Comparison of ENCODE assay signal across 10 mouse cellular contexts in the genomic region with DNA sequence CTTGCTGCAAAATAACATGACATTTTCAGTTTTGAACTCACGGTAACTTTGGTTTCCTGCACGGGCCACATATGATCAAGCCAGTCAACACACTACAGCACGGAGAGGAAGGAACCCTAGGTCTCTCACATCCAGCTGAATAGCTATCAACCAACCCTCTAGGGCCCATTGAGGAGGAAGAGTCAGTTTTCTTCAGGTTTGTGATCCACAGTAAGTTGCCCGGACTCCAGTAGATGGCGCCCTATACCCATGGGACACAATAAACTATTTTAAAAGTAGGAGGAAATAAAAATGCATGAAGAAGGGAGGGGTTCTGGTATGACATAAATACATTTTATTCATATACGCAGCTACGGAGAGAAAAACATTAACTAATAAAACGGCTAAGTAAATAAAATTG. TPM values are rescaled to one million over a fixed set of nuclear protein-coding genes. Genes with fewer than 3 reads are reported as not detected.
DNase-seq lines count a peak whose midpoint lies in the region; ATAC-seq and TF ChIP-seq lines count a peak whose summit lies in the region.
"Had no signal": no experiment of that assay in that cellular context is flagged by ENCODE, and none has a peak within 500 bp of the region (broad histone marks: within the 10 kb centered on the region; RNA-seq: fewer than 3 reads in every experiment).

No protein-coding gene starts in this region.

- no peaks in the 10 kb centered on the region for H3K9me3 ChIP-seq in kidney, postnatal 0 days (replicated peaks; ENCODE audit: low read length)
- H3K9me3 ChIP-seq: limb, embryonic 12.5 days; stomach, embryonic 15.5 days had no signal

- 20% methylated on average over 8 of the region's 8 CpGs for WGBS in bone marrow, adult 2 months
- 55% methylated on average over 8 of the region's 8 CpGs for WGBS in kidney, postnatal 0 days

- TF ChIP-seq POLR2A in bone marrow, adult 2 months (IDR thresholded peaks at IDR 0.05; ENCODE audit: borderline replicate concordance, control insufficient read depth, low read depth, low read length): no peak

- no peak for ATAC-seq in kidney, postnatal 0 days (replicated peaks; ENCODE audit: low FRiP score, low read depth)
- 0 out of 2 replicates have a peak, but pooled peaks have one; percentile 43 for ATAC-seq in monocyte, adult 5-6 weeks (replicated peaks; ENCODE audit: insufficient number of reproducible peaks, low FRiP score, low TSS enrichment, poor library complexity, severe bottlenecking)
- ATAC-seq in activated CD4-positive, CD25-positive, alpha-beta regulatory T cell, adult 4 months: no peak

- peaks cover 1% of the 10 kb centered on the region; the same call in 1 of the 2 replicates for H3K4me1 ChIP-seq in bone marrow, adult 2 months (ENCODE audit: control insufficient read depth, insufficient read depth, low read length)
- no peaks in the 10 kb centered on the region for H3K4me1 ChIP-seq in kidney, postnatal 0 days (replicated peaks; ENCODE audit: insufficient read depth, low read length)
- H3K4me1 ChIP-seq: limb, embryonic 12.5 days; stomach, embryonic 15.5 days had no signal

- H3K4me2 ChIP-seq in kidney, postnatal 0 days (ENCODE audit: low read length): no peak overlapping the region
- H3K4me2 ChIP-seq: limb, embryonic 12.5 days; stomach, embryonic 15.5 days had no signal

- no peak overlapping the region for H3K4me3 ChIP-seq in bone marrow, adult 2 months (replicated peaks; ENCODE audit: control insufficient read depth, low read depth, low read length)
- no peak overlapping the region for H3K4me3 ChIP-seq in kidney, postnatal 0 days (replicated peaks; ENCODE audit: low read depth, low read length)
- H3K4me3 ChIP-seq: limb, embryonic 12.5 days; stomach, embryonic 15.5 days had no signal

- no peak overlapping the region for H3K9ac ChIP-seq in kidney, postnatal 0 days (ENCODE audit: low read depth, low read length)
- H3K9ac ChIP-seq: limb, embryonic 12.5 days; stomach, embryonic 15.5 days had no signal

- TF ChIP-seq CTCF in bone marrow, adult 2 months (IDR thresholded peaks at IDR 0.05; ENCODE audit: control insufficient read depth, insufficient read depth, low read length): 0 out of 2 replicates have a peak, but pooled peaks have one; percentile 3
- peak; percentile 75 for TF ChIP-seq CTCF in kidney, postnatal 0 days (IDR thresholded peaks at IDR 0.05; ENCODE audit: low read depth)

- peak; percentile 23 for DNase-seq in gastrocnemius, postnatal 10 days
- no peak for DNase-seq in gastrocnemius, adult 8-10 months (ENCODE audit: low spot score in 2 of 2)
- peak; percentile 7 for DNase-seq in ovary, postnatal 36 days (ENCODE audit: low spot score)
- no peak for DNase-seq in ovary, adult 18-20 months (ENCODE audit: low spot score)
- DNase-seq in kidney, postnatal 0 days (ENCODE audit: low spot score): peak; percentile 64

- H3K27me3 ChIP-seq in kidney, postnatal 0 days (ENCODE audit: insufficient read depth, low read length): no peaks in the 10 kb centered on the region
- H3K27me3 ChIP-seq: limb, embryonic 12.5 days; stomach, embryonic 15.5 days had no signal

- no peaks in the 10 kb centered on the region for H3K36me3 ChIP-seq in kidney, postnatal 0 days (ENCODE audit: insufficient read depth, low read length)
- H3K36me3 ChIP-seq: limb, embryonic 12.5 days; stomach, embryonic 15.5 days had no signal

- no peak overlapping the region for H3K27ac ChIP-seq in bone marrow, adult 2 months (ENCODE audit: control insufficient read depth, insufficient read depth, low read depth, low read length, poor library complexity)
- no peak overlapping the region for H3K27ac ChIP-seq in kidney, postnatal 0 days
- H3K27ac ChIP-seq: limb, embryonic 12.5 days; stomach, embryonic 15.5 days had no signal

RNA-seq across cellular contexts. Expression of a gene that starts 13.6 kb away (rescaled TPM):
- under 1 TPM in 1 of 2 experiments, not detected in 1; 0.81 TPM for total RNA-seq in gastrocnemius, postnatal 10 days (2021)
- total RNA-seq in gastrocnemius, adult 8-10 months (2022): not detected
- 37.6 and 108 TPM in 2 replicates for polyA plus RNA-seq in bone marrow, adult 2 months (2011; ENCODE audit: insufficient read depth, insufficient read length, low replicate concordance, missing spikeins)
- polyA plus RNA-seq in kidney, postnatal 0 days (2015; fragmentation: Nextera tagmentation; extraction: Ambion mirVana): 0.18 and 0.36 TPM in 2 replicates
- total RNA-seq in monocyte, adult 5-6 weeks (2017): 0.49 TPM in 1 of 3 replicates, not detected in the others
- 1 to 10 TPM in 1 of 2 experiments, under 1 TPM in 1; 0.28 to 2.0 TPM for polyA plus RNA-seq in activated CD4-positive, CD25-positive, alpha-beta regulatory T cell, adult 4 months (2017; shearing (Covaris generic))

RNA-seq across cellular contexts. Expression of a gene that starts 17.7 kb away (rescaled TPM):
- total RNA-seq in gastrocnemius, postnatal 10 days (2021): not detected
- not detected for total RNA-seq in gastrocnemius, adult 8-10 months (2022)
- polyA plus RNA-seq in bone marrow, adult 2 months (2011; ENCODE audit: insufficient read depth, insufficient read length, low replicate concordance, missing spikeins): 3.0 TPM in 1 of 2 replicates, not detected in the other
- not detected in 2 replicates for polyA plus RNA-seq in kidney, postnatal 0 days (2015; fragmentation: Nextera tagmentation; extraction: Ambion mirVana)
- total RNA-seq in monocyte, adult 5-6 weeks (2017): 2.0 TPM in 1 of 3 replicates, not detected in the others
- polyA plus RNA-seq in activated CD4-positive, CD25-positive, alpha-beta regulatory T cell, adult 4 months (2017; shearing (Covaris generic)): not detected
- polyA plus RNA-seq: limb, embryonic 12.5 days; stomach, embryonic 15.5 days had no signal

RNA-seq across cellular contexts. Expression of a gene that starts 55.8 kb away (rescaled TPM):
- total RNA-seq in gastrocnemius, postnatal 10 days (2021): under 1 TPM; 0.40 to 0.54 TPM
- under 1 TPM; 0.22 to 0.58 (median 0.28) TPM for total RNA-seq in gastrocnemius, adult 8-10 months (2022)
- polyA plus RNA-seq in bone marrow, adult 2 months (2011; ENCODE audit: insufficient read depth, insufficient read length, low replicate concordance, missing spikeins): 0.45 and 2.0 TPM in 2 replicates
- 3.7 and 3.8 TPM in 2 replicates for polyA plus RNA-seq in kidney, postnatal 0 days (2015; fragmentation: Nextera tagmentation; extraction: Ambion mirVana)
- 1.5 to 10.3 TPM (median 4.2 TPM) in 3 replicates for total RNA-seq in monocyte, adult 5-6 weeks (2017)
- not detected for polyA plus RNA-seq in activated CD4-positive, CD25-positive, alpha-beta regulatory T cell, adult 4 months (2017; shearing (Covaris generic))

Comparison
In these comparisons a context has a peak if more than half of its experiments do, and no peak if none do; other contexts are left out.
1. DNase-seq: peak in gastrocnemius, postnatal 10 days (single experiment), ovary, postnatal 36 days (single experiment) and kidney, postnatal 0 days (single experiment); none in gastrocnemius, adult 8-10 months (0 of 2) and ovary, adult 18-20 months (single experiment).